Mouse (Mus musculus): Measurements from ENCODE around the gene Uchl4. TPM values are rescaled to one million over a fixed set of nuclear protein-coding genes. Genes with fewer than 3 reads are reported as not detected.

The Uchl4 gene
- polyA plus RNA-seq, 1 experiment from 2014 or later: 2.9 TPM

- Histone ChIP-seq H3K9me3 (no peaks in the 10 kb centered on the region), H3K27me3 (no peaks in the 10 kb centered on the region), H3K36me3 (no peaks in the 10 kb centered on the region), H3K4me1 (replicated peaks) (peaks cover 9% of the 10 kb centered on the region), H3K4me3 (peak within 1 kb of the TSS; percentile 87), H3K4me2 (peak within 1 kb of the TSS; percentile 76), H3K27ac (replicated peaks) (peak within 1 kb of the TSS; percentile 89), H3K9ac (peak within 1 kb of the TSS; percentile 92)
- ATAC-seq (ENCODE audit: low read depth): peak; percentile 98
- WGBS: 3% methylated on average over 46 of the region's 46 CpGs
Observed at GRCm38 (mm10) chr9:64281105-64281780, 46.2 kb downstream of the Uchl4 start, which contains the start of gene Tipin. TSS of gene Tipin (plus strand) at chr9:64281581.

DNA sequence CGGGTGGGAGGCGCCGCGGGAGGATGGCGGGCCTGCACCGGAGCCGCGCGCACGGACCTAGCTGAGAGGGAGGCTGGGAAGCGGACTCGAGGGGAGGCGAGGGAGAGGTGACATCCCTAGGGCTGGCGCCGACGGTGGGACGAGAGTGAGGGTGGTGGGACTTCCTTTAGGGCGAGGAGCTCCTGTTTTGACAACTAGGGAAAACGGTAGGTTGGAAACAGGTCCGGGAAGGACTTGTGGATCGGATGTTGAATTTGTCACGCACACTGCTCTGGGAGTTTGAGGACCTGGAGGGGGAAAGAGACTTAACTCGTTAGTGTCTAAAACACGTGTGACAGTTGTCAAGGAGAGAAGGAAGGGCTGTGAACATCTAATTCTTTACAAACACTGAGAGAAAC is 46.8 kb downstream of the Uchl4 start:
- peak overlapping the region; percentile 89 for H3K27ac ChIP-seq (replicated peaks)
- ATAC-seq (ENCODE audit: low read depth): peak; percentile 92
- no peaks in the 10 kb centered on the region for H3K27me3 ChIP-seq
- peaks cover 9% of the 10 kb centered on the region for H3K4me1 ChIP-seq (replicated peaks)
- under 1% methylated on average over 24 of the region's 24 CpGs for WGBS
- no peaks in the 10 kb centered on the region for H3K36me3 ChIP-seq
- H3K4me2 ChIP-seq: peak overlapping the region; percentile 76
- peak overlapping the region; percentile 92 for H3K9ac ChIP-seq
- no peaks in the 10 kb centered on the region for H3K9me3 ChIP-seq
- peak overlapping the region; percentile 87 for H3K4me3 ChIP-seq

- H3K36me3 ChIP-seq: no peaks in the 10 kb centered on the region
- H3K4me2 ChIP-seq: peak overlapping the region; percentile 76
- H3K4me3 ChIP-seq: peak overlapping the region; percentile 87
- no peaks in the 10 kb centered on the region for H3K9me3 ChIP-seq
- H3K9ac ChIP-seq: peak overlapping the region; percentile 92
- no peak overlapping the region for H3K27ac ChIP-seq (replicated peaks)
- H3K4me1 ChIP-seq (replicated peaks): peaks cover 9% of the 10 kb centered on the region
- WGBS: 69% methylated on average over 5 of the region's 5 CpGs
- no peaks in the 10 kb centered on the region for H3K27me3 ChIP-seq
- ATAC-seq (ENCODE audit: low read depth): no peak
Observed at GRCm38 (mm10) chr9:64282404-64282987, 47.5 kb downstream of the Uchl4 start.

Small RNA genes lying within 50 kb of the gene (microRNA-seq; reads per million reads assigned to microRNA genes)
- not detected for gene Gm24106

Other genes starting within 250 kb of the Uchl4 start
- 3.8 and 4.1 TPM in 2 replicates for gene Smad6, start 213.1 kb upstream of the Uchl4 start, polyA plus RNA-seq (2015; fragmentation: Nextera tagmentation; extraction: Ambion mirVana)
- gene Lctl, start 118.1 kb upstream of the Uchl4 start, polyA plus RNA-seq (2015; fragmentation: Nextera tagmentation; extraction: Ambion mirVana): not detected in 2 replicates
- gene Zwilch, start 62.1 kb upstream of the Uchl4 start, polyA plus RNA-seq (2015; fragmentation: Nextera tagmentation; extraction: Ambion mirVana): 5.0 and 9.5 TPM in 2 replicates
- 668 and 699 TPM in 2 replicates for gene Rpl4, start 61.8 kb upstream of the Uchl4 start, polyA plus RNA-seq (2015; fragmentation: Nextera tagmentation; extraction: Ambion mirVana)
- 38.4 and 43.0 TPM in 2 replicates for gene Snapc5, start 55.9 kb upstream of the Uchl4 start, polyA plus RNA-seq (2015; fragmentation: Nextera tagmentation; extraction: Ambion mirVana)
- gene Map2k1, start 18.4 kb downstream of the Uchl4 start, polyA plus RNA-seq (2015; fragmentation: Nextera tagmentation; extraction: Ambion mirVana): 54.1 and 61.0 TPM in 2 replicates
- 78.9 and 80.5 TPM in 2 replicates for gene Tipin, start 46.4 kb downstream of the Uchl4 start, polyA plus RNA-seq (2015; fragmentation: Nextera tagmentation; extraction: Ambion mirVana)
- gene Dis3l, start 106.1 kb downstream of the Uchl4 start, polyA plus RNA-seq (2015; fragmentation: Nextera tagmentation; extraction: Ambion mirVana): 20.6 and 23.4 TPM in 2 replicates
- gene Megf11, start 150.4 kb downstream of the Uchl4 start, polyA plus RNA-seq (2015; fragmentation: Nextera tagmentation; extraction: Ambion mirVana): 18.0 and 19.9 TPM in 2 replicates

All from neural tube, embryonic 13.5 days (tissue).